Mouse (Mus musculus): ENCODE data around the gene Pigt. TPM values are rescaled to one million over a fixed set of nuclear protein-coding genes. Genes with fewer than 3 reads are reported as not detected.

Pigt gene
- polyA plus RNA-seq, 1 experiment from 2014 or later = 24.9 TPM

DNA sequence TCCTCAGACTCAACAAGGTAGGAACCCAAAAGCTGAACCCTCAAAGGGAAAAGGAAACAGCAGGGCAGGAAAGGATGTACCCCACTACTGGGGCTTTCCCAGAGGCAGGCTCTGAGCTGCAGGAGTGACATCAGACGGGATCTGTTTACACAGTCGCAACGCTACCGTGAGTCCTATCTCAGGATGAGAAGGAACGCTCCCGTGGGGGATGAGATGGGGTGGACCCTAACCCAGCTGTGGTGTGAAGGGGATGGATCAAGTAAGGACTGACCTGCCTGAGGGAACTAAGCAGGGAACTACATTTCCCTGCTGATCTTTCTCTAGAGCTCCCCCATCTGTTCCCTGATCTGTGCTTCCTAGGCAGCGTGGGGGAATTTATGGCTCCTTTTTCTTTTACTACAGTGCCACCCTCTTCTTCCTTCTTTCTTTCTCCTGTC, 40.4 kb upstream of the Pigt start, which contains the start of gene Sys1:
Gene Sys1 (plus strand): TSS at position 101 of the 437 bp plus-strand sequence.
- H3K36me3 ChIP-seq = no peaks in the 10 kb centered on the region
- H3K27me3 ChIP-seq = no peaks in the 10 kb centered on the region
- H3K4me1 ChIP-seq (replicated peaks) = peaks cover 27% of the 10 kb centered on the region
- H3K4me3 ChIP-seq (replicated peaks) = 0 out of 2 replicates have a peak within 1 kb of the TSS, but pooled peaks have one; percentile 12
- no peak for ATAC-seq (ENCODE audit: insufficient number of reproducible peaks, insufficient read depth, low FRiP score, low TSS enrichment, low read depth)
- peak within 1 kb of the TSS; percentile 41 for H3K4me2 ChIP-seq
- H3K9ac ChIP-seq (replicated peaks) = no peak within 1 kb of the TSS
- peak within 1 kb of the TSS; percentile 37; the same call in 1 of the 2 replicates for H3K27ac ChIP-seq
- 4% methylated on average over 7 of the region's 7 CpGs for WGBS
- H3K9me3 ChIP-seq = no peaks in the 10 kb centered on the region

GRCm38 (mm10) chr2:164457942-164458341, 39.4 kb upstream of the Pigt start:
- Histone ChIP-seq H3K4me3 (replicated peaks) (no peak overlapping the region), H3K9ac (replicated peaks) (no peak overlapping the region), H3K27ac (peak overlapping the region; percentile 37; the same call in 1 of the 2 replicates), H3K4me1 (replicated peaks) (peaks cover 20% of the 10 kb centered on the region), H3K27me3 (no peaks in the 10 kb centered on the region), H3K4me2 (no peak overlapping the region), H3K9me3 (no peaks in the 10 kb centered on the region), H3K36me3 (no peaks in the 10 kb centered on the region; the same call in 1 of the 2 replicates)
- WGBS = 73% methylated on average over 7 of the region's 7 CpGs
- ATAC-seq (ENCODE audit: insufficient number of reproducible peaks, insufficient read depth, low FRiP score, low TSS enrichment, low read depth) = no peak

DNA sequence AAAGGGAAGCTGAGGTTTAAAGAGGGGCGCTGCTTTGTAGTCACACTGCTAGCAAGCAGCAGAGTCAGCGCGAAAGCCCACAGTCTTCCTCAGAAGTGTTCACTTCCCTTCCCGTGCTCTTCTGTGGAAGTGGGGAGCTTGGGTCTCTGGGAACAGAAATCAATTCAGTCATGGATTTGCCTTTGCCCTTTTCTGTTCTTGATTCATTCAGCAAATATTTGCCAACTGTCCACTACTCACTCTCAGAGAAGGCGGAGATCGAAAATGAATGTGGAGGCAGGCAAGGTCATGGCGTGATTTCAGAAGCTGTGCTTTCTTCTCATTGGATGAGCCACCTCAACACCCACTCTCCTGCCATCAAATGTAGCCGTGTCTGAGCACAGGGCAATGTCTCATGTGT, 38.8 kb upstream of the Pigt start:
- no peaks in the 10 kb centered on the region for H3K9me3 ChIP-seq
- WGBS = 88% methylated on average over 8 of the region's 8 CpGs
- H3K4me1 ChIP-seq (replicated peaks) = peaks cover 17% of the 10 kb centered on the region
- no peak for ATAC-seq (ENCODE audit: insufficient number of reproducible peaks, insufficient read depth, low FRiP score, low TSS enrichment, low read depth)
- H3K36me3 ChIP-seq = peaks cover 5% of the 10 kb centered on the region; the same call in 1 of the 2 replicates
- no peak overlapping the region for H3K4me3 ChIP-seq (replicated peaks)
- H3K9ac ChIP-seq (replicated peaks) = no peak overlapping the region
- no peak overlapping the region for H3K27ac ChIP-seq
- no peaks in the 10 kb centered on the region for H3K27me3 ChIP-seq
- H3K4me2 ChIP-seq = no peak overlapping the region

GRCm38 (mm10) chr2:164460745-164461551, 36.4 kb upstream of the Pigt start, which contains the start of gene Gm20458:
Gm20458 (plus strand) TSS chr2:164460967.
- H3K27ac ChIP-seq = peak within 1 kb of the TSS; percentile 78
- WGBS = under 1% methylated on average over 79 of the region's 79 CpGs
- H3K9me3 ChIP-seq = no peaks in the 10 kb centered on the region
- peak within 1 kb of the TSS; percentile 76 for H3K4me2 ChIP-seq
- peaks cover 17% of the 10 kb centered on the region for H3K4me1 ChIP-seq (replicated peaks)
- H3K4me3 ChIP-seq (replicated peaks) = peak within 1 kb of the TSS; percentile 88
- no peaks in the 10 kb centered on the region for H3K27me3 ChIP-seq
- ATAC-seq (ENCODE audit: insufficient number of reproducible peaks, insufficient read depth, low FRiP score, low TSS enrichment, low read depth) = peak; percentile 96
- peak within 1 kb of the TSS; percentile 72 for H3K9ac ChIP-seq (replicated peaks)
- H3K36me3 ChIP-seq = peaks cover 30% of the 10 kb centered on the region

GRCm38 (mm10) chr2:164465161-164465560, 32.2 kb upstream of the Pigt start:
- Histone ChIP-seq H3K4me1 (replicated peaks) (peaks cover 7% of the 10 kb centered on the region), H3K4me3 (replicated peaks) (no peak overlapping the region), H3K9ac (replicated peaks) (no peak overlapping the region; the same call in 1 of the 2 replicates), H3K4me2 (no peak overlapping the region), H3K27me3 (no peaks in the 10 kb centered on the region), H3K9me3 (no peaks in the 10 kb centered on the region), H3K36me3 (peaks cover 33% of the 10 kb centered on the region), H3K27ac (no peak overlapping the region)
- no peak for ATAC-seq (ENCODE audit: insufficient number of reproducible peaks, insufficient read depth, low FRiP score, low TSS enrichment, low read depth)

DNA sequence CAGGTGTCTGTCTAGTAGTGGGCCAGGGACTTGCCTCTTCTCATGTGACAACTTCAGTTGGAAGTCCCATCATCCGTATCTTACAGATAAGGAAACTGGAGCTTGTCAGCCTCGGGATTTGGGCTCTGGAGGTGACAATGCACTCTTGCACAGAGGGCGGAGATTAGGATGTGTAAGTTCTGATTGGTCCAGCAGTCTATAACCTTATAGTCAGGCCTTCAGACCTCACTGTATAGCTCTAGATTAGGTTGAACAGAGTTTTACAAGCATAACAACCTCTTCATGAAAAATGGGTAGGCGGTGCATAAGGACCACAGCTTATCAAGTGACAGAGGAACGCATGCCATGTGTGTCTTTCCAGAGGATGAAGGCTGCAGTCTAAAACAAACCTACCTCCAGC, 30.5 kb upstream of the Pigt start:
- no peak for ATAC-seq (ENCODE audit: insufficient number of reproducible peaks, insufficient read depth, low FRiP score, low TSS enrichment, low read depth)

GRCm38 (mm10) chr2:164470254-164470653, 27.1 kb upstream of the Pigt start:
- H3K4me2 ChIP-seq = no peak overlapping the region
- peaks cover 19% of the 10 kb centered on the region for H3K36me3 ChIP-seq
- H3K4me3 ChIP-seq (replicated peaks) = no peak overlapping the region
- ATAC-seq (ENCODE audit: insufficient number of reproducible peaks, insufficient read depth, low FRiP score, low TSS enrichment, low read depth) = no peak
- H3K4me1 ChIP-seq (replicated peaks) = no peaks in the 10 kb centered on the region
- H3K9me3 ChIP-seq = no peaks in the 10 kb centered on the region
- no peak overlapping the region for H3K9ac ChIP-seq (replicated peaks)
- WGBS = 33% methylated on average over 10 of the region's 10 CpGs
- no peaks in the 10 kb centered on the region for H3K27me3 ChIP-seq
- no peak overlapping the region for H3K27ac ChIP-seq

More for the DNA sequence above, 30.5 kb upstream of the Pigt start:
- H3K36me3 ChIP-seq = peaks cover 33% of the 10 kb centered on the region
- H3K4me3 ChIP-seq (replicated peaks) = no peak overlapping the region
- H3K9ac ChIP-seq (replicated peaks) = no peak overlapping the region
- 81% methylated on average over 5 of the region's 5 CpGs for WGBS
- H3K27me3 ChIP-seq = no peaks in the 10 kb centered on the region
- H3K4me2 ChIP-seq = no peak overlapping the region
- H3K4me1 ChIP-seq (replicated peaks) = peaks cover 4% of the 10 kb centered on the region
- no peaks in the 10 kb centered on the region for H3K9me3 ChIP-seq
- H3K27ac ChIP-seq = no peak overlapping the region

GRCm38 (mm10) chr2:164473624-164474023, 23.7 kb upstream of the Pigt start, which contains the start of gene Trp53tg5:
Trp53tg5 (minus strand) TSS chr2:164473724.
- Histone ChIP-seq H3K4me2 (no peak within 1 kb of the TSS), H3K9ac (replicated peaks) (no peak within 1 kb of the TSS), H3K27ac (no peak within 1 kb of the TSS), H3K27me3 (no peaks in the 10 kb centered on the region), H3K36me3 (peaks cover 9% of the 10 kb centered on the region; the same call in 1 of the 2 replicates), H3K4me3 (replicated peaks) (no peak within 1 kb of the TSS), H3K4me1 (replicated peaks) (no peaks in the 10 kb centered on the region), H3K9me3 (no peaks in the 10 kb centered on the region)
- ATAC-seq (ENCODE audit: insufficient number of reproducible peaks, insufficient read depth, low FRiP score, low TSS enrichment, low read depth) = no peak
- 86% methylated on average over 6 of the region's 6 CpGs for WGBS

GRCm38 (mm10) chr2:164485681-164486257, 11.6 kb upstream of the Pigt start, which contains the start of gene Dbndd2:
Dbndd2 (plus strand) TSS chr2:164486106.
- 4% methylated on average over 26 of the region's 26 CpGs for WGBS
- 0 out of 2 replicates have a peak, but pooled peaks have one; percentile 74 for ATAC-seq (ENCODE audit: insufficient number of reproducible peaks, insufficient read depth, low FRiP score, low TSS enrichment, low read depth)
- Histone ChIP-seq H3K4me3 (replicated peaks) (peak within 1 kb of the TSS; percentile 78), H3K27me3 (peaks cover 56% of the 10 kb centered on the region), H3K9ac (replicated peaks) (peak within 1 kb of the TSS; percentile 70), H3K9me3 (no peaks in the 10 kb centered on the region), H3K4me1 (replicated peaks) (peaks cover 17% of the 10 kb centered on the region), H3K4me2 (peak within 1 kb of the TSS; percentile 100), H3K36me3 (no peaks in the 10 kb centered on the region), H3K27ac (no peak within 1 kb of the TSS)

- H3K9ac ChIP-seq (replicated peaks) = peak overlapping the region; percentile 70
- no peak for ATAC-seq (ENCODE audit: insufficient number of reproducible peaks, insufficient read depth, low FRiP score, low TSS enrichment, low read depth)
- H3K4me3 ChIP-seq (replicated peaks) = peak overlapping the region; percentile 78
- H3K36me3 ChIP-seq = no peaks in the 10 kb centered on the region
- peaks cover 17% of the 10 kb centered on the region for H3K4me1 ChIP-seq (replicated peaks)
- H3K27ac ChIP-seq = no peak overlapping the region
- H3K27me3 ChIP-seq = peaks cover 56% of the 10 kb centered on the region
- H3K4me2 ChIP-seq = peak overlapping the region; percentile 100
- H3K9me3 ChIP-seq = no peaks in the 10 kb centered on the region
- under 1% methylated on average over 85 of the region's 90 CpGs for WGBS
Observed at GRCm38 (mm10) chr2:164486258-164487114, 10.8 kb upstream of the Pigt start.
